Mouse (Mus musculus): ENCODE data around the gene Dclk1. TPM values are rescaled to one million over a fixed set of nuclear protein-coding genes. Genes with fewer than 3 reads are reported as not detected.

Gene Dclk1
- total RNA-seq, 2 experiments from 2014 or later, result 7.4 to 7.5 TPM

- intact Hi-C loops (cut with DNase I), result loop anchor here (10.0 kb wide), 1 partner anchor 257 kb away; the partner anchor contains the start of gene Mab21l1
- no peak for DNase-seq
Measured at GRCm38 (mm10) chr3:55527566-55527965, 285.4 kb downstream of the Dclk1 start.

- intact Hi-C loops (cut with DNase I), result loop anchor here (10.0 kb wide), 1 partner anchor 257 kb away; the partner anchor contains the start of gene Mab21l1
- DNase-seq, result no peak
Measured at GRCm38 (mm10) chr3:55528012-55528411, 285.8 kb downstream of the Dclk1 start.

- intact Hi-C loops (cut with DNase I), result loop anchor here (10.0 kb wide), 1 partner anchor 255 kb away; the partner anchor contains the start of gene Mab21l1
- DNase-seq, result no peak
Measured at GRCm38 (mm10) chr3:55529414-55529813, 287.2 kb downstream of the Dclk1 start.

GRCm38 (mm10) chr3:55531204-55532044, 289.3 kb downstream of the Dclk1 start:
- intact Hi-C loops (cut with DNase I), result no loop called here
- no peak for DNase-seq

GRCm38 (mm10) chr3:55532175-55532973, 290.2 kb downstream of the Dclk1 start:
- intact Hi-C loops (cut with DNase I), result no loop called here
- no peak for DNase-seq

GRCm38 (mm10) chr3:55535591-55536200, 293.5 kb downstream of the Dclk1 start:
- intact Hi-C loops (cut with DNase I), result no loop called here
- no peak for DNase-seq

GRCm38 (mm10) chr3:55536901-55537300, 294.7 kb downstream of the Dclk1 start:
- intact Hi-C loops (cut with DNase I), result no loop called here
- no peak for DNase-seq

- no peak for DNase-seq
- intact Hi-C loops (cut with DNase I), result no loop called here
Measured at GRCm38 (mm10) chr3:55537714-55538113, 295.6 kb downstream of the Dclk1 start.

GRCm38 (mm10) chr3:55539400-55539799, 297.2 kb downstream of the Dclk1 start:
- DNase-seq, result no peak
- intact Hi-C loops (cut with DNase I), result no loop called here

- intact Hi-C loops (cut with DNase I), result no loop called here
- DNase-seq, result peak; percentile 18 to 35
Measured at GRCm38 (mm10) chr3:55539811-55540293, 297.7 kb downstream of the Dclk1 start.

GRCm38 (mm10) chr3:55540406-55541140, 298.4 kb downstream of the Dclk1 start:
- DNase-seq, result no peak
- intact Hi-C loops (cut with DNase I), result no loop called here

GRCm38 (mm10) chr3:55541799-55542198, 299.6 kb downstream of the Dclk1 start:
- intact Hi-C loops (cut with DNase I), result no loop called here
- no peak for DNase-seq

- peak; percentile 46 to 47 for DNase-seq
- intact Hi-C loops (cut with DNase I), result no loop called here
Measured at GRCm38 (mm10) chr3:55542310-55542709, 300.1 kb downstream of the Dclk1 start.

- intact Hi-C loops (cut with DNase I), result no loop called here
- DNase-seq, result no peak
Measured at GRCm38 (mm10) chr3:55542947-55543346, 300.8 kb downstream of the Dclk1 start.

- intact Hi-C loops (cut with DNase I), result no loop called here
- DNase-seq, result no peak
Measured at GRCm38 (mm10) chr3:55543929-55544684, 301.9 kb downstream of the Dclk1 start.

GRCm38 (mm10) chr3:55545296-55545695, 303.1 kb downstream of the Dclk1 start:
- intact Hi-C loops (cut with DNase I), result no loop called here
- no peak for DNase-seq

GRCm38 (mm10) chr3:55545916-55546315, 303.8 kb downstream of the Dclk1 start:
- no peak for DNase-seq
- intact Hi-C loops (cut with DNase I), result no loop called here

- DNase-seq, result no peak
- intact Hi-C loops (cut with DNase I), result no loop called here
Measured at GRCm38 (mm10) chr3:55547106-55547505, 304.9 kb downstream of the Dclk1 start.

- no peak for DNase-seq
- intact Hi-C loops (cut with DNase I), result no loop called here
Measured at GRCm38 (mm10) chr3:55549376-55549775, 307.2 kb downstream of the Dclk1 start.
